Mouse (Mus musculus) midbrain, embryonic 16.5 days (tissue): ENCODE results near the gene Slc13a1. TPM values are rescaled to one million over a fixed set of nuclear protein-coding genes. Genes with fewer than 3 reads are reported as not detected.
A peak's percentile ranks its signal among the peaks of the same experiment; 100 is the strongest.
"Not testable (repeated sequence)": the region's sequence is repeated elsewhere in the genome, so short reads cannot be mapped to it uniquely, and the experiment has no call there.

Experiments used
- ATAC-seq: fragments of 200-750 bp; cut with Nextera tagmentation; 2 replicates; pipeline ENCODE4 v1.8.0; 2017; ENCODE audit warnings: moderate TSS enrichment
- H3K27ac ChIP-seq: fragments of 300-500 bp; sonication (generic); 2 replicates; pipeline ENCODE4 v1.5.1; 2014; ENCODE audit warnings: mild to moderate bottlenecking, low read length, mixed read lengths
- H3K27me3 ChIP-seq: fragments of 300-500 bp; sonication (generic); 2 replicates; pipeline ENCODE4 v1.6.1; 2014; ENCODE audit warnings: low read depth, low read length, mixed read lengths; ENCODE audit not compliant: control insufficient read depth, insufficient read depth
- H3K36me3 ChIP-seq: fragments of 300-500 bp; sonication (generic); 2 replicates; pipeline ENCODE4 v1.6.1; 2014; ENCODE audit warnings: mild to moderate bottlenecking, low read length, moderate library complexity, mixed read lengths; ENCODE audit not compliant: control insufficient read depth, insufficient read depth
- H3K4me1 ChIP-seq: fragments of 300-500 bp; sonication (generic); 2 replicates; pipeline ENCODE4 v1.6.1; 2014; ENCODE audit warnings: mild to moderate bottlenecking, low read length, mixed read lengths; ENCODE audit not compliant: control insufficient read depth, insufficient read depth
- H3K4me2 ChIP-seq: fragments of 300-500 bp; sonication (generic); 2 replicates; pipeline ENCODE4 v1.6.1; 2014; ENCODE audit warnings: mild to moderate bottlenecking, low read length, mixed read lengths
- H3K4me3 ChIP-seq: fragments of 300-500 bp; sonication (generic); 2 replicates; pipeline ENCODE4 v1.5.1; 2014; ENCODE audit warnings: low read depth, mild to moderate bottlenecking, low read length, moderate library complexity, mixed read lengths
- H3K9ac ChIP-seq: fragments of 300-500 bp; sonication (generic); 2 replicates; pipeline ENCODE4 v1.6.1; 2014; ENCODE audit warnings: low read depth, low read length, mixed read lengths
- H3K9me3 ChIP-seq: fragments of 300-500 bp; sonication (generic); replicated peaks from 2 replicates; pipeline ENCODE4 v1.6.1; 2014; ENCODE audit warnings: mild to moderate bottlenecking, low read length, mixed read lengths; ENCODE audit not compliant: control insufficient read depth, poor library complexity, severe bottlenecking
- WGBS: fragments of 180-500 bp; shearing (Covaris S2); extraction: QIAGEN DNeasy Blood & Tissue Kit; methylation state at CpG from one replicate; pipeline ENCODE4 v1.1.7; 2014; 5-methylcytosine and 5-hydroxymethylcytosine counted together
- polyA plus RNA-seq: library from polyadenylated mRNA; unstranded; fragments of >200 nt; fragmentation: Nextera tagmentation; extraction: Ambion mirVana; gene quantifications from 2 replicates; pipeline ENCODE4 v1.2.1, GENCODE M21; 2015

The Slc13a1 gene
- 0.06 and 0.31 TPM in 2 replicates for polyA plus RNA-seq

GRCm38 (mm10) chr6:24167734-24168327, at the start of gene Slc13a1:
Gene Slc13a1 (minus strand): TSS chr6:24168092.
- Histone ChIP-seq H3K27me3 (no peaks in the 10 kb centered on the region), H3K9me3 (no peaks in the 10 kb centered on the region), H3K27ac (no peak within 1 kb of the TSS), H3K4me3 (no peak within 1 kb of the TSS), H3K36me3 (no peaks in the 10 kb centered on the region), H3K9ac (no peak within 1 kb of the TSS), H3K4me2 (no peak within 1 kb of the TSS), H3K4me1 (no peaks in the 10 kb centered on the region)
- WGBS: 95% methylated on average over 5 of the region's 5 CpGs
- ATAC-seq: no peak

DNA sequence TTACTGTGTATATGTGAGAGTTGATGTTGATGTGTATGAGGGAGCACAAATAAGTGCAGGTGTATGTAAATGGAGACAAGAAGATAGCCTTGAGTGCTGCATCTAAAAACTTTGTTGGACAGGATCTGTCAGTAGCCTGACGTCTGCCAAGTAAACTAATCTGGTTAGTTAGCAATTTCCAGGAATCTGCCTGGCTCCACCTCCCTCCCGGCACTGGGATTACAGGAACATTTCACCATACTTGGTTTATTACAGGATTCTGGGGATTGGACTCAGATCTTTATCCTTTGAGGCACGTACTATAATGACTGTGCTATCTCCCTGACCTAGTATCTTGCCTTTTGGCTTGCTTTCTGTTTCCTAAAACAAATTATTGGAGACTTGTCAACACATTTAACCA, 40.0 kb upstream of the Slc13a1 start:
- WGBS: 78% methylated on average over 3 of the region's 3 CpGs
- H3K4me2 ChIP-seq: no peak overlapping the region
- H3K9ac ChIP-seq: no peak overlapping the region
- no peaks in the 10 kb centered on the region for H3K27me3 ChIP-seq
- H3K27ac ChIP-seq: no peak overlapping the region
- H3K36me3 ChIP-seq: no peaks in the 10 kb centered on the region
- H3K4me3 ChIP-seq: no peak overlapping the region
- H3K9me3 ChIP-seq: no peaks in the 10 kb centered on the region
- no peaks in the 10 kb centered on the region for H3K4me1 ChIP-seq
- no peak for ATAC-seq

- no peak for ATAC-seq
- WGBS: 88% methylated on average over 6 of the region's 6 CpGs
Observed at GRCm38 (mm10) chr6:24202226-24202625, 34.3 kb upstream of the Slc13a1 start.

GRCm38 (mm10) chr6:24200644-24201484, 33.0 kb upstream of the Slc13a1 start:
- Histone ChIP-seq H3K27me3 (no peaks in the 10 kb centered on the region), H3K4me2 (peak overlapping the region; percentile 17; the same call in 1 of the 2 replicates), H3K27ac (0 out of 2 replicates have a peak overlapping the region, but pooled peaks have one; percentile 17), H3K9me3 (no peaks in the 10 kb centered on the region), H3K36me3 (no peaks in the 10 kb centered on the region), H3K4me3 (no peak overlapping the region), H3K9ac (no peak overlapping the region), H3K4me1 (no peaks in the 10 kb centered on the region)
- WGBS: 55% methylated on average over 12 of the region's 12 CpGs
- no peak for ATAC-seq

More at GRCm38 (mm10) chr6:24202226-24202625, 34.3 kb upstream of the Slc13a1 start:
- H3K4me3 ChIP-seq: no peak overlapping the region
- H3K9me3 ChIP-seq: no peaks in the 10 kb centered on the region
- no peaks in the 10 kb centered on the region for H3K27me3 ChIP-seq
- H3K27ac ChIP-seq: no peak overlapping the region
- no peak overlapping the region for H3K4me2 ChIP-seq
- H3K4me1 ChIP-seq: no peaks in the 10 kb centered on the region
- H3K36me3 ChIP-seq: no peaks in the 10 kb centered on the region
- no peak overlapping the region for H3K9ac ChIP-seq

GRCm38 (mm10) chr6:24197501-24198195, 29.8 kb upstream of the Slc13a1 start:
- H3K4me3 ChIP-seq, H3K4me1 ChIP-seq, H3K27ac ChIP-seq, H3K9me3 ChIP-seq, ATAC-seq, H3K36me3 ChIP-seq, H3K9ac ChIP-seq, H3K27me3 ChIP-seq, H3K4me2 ChIP-seq: not testable (repeated sequence)
- 91% methylated on average over 10 of the region's 10 CpGs for WGBS

DNA sequence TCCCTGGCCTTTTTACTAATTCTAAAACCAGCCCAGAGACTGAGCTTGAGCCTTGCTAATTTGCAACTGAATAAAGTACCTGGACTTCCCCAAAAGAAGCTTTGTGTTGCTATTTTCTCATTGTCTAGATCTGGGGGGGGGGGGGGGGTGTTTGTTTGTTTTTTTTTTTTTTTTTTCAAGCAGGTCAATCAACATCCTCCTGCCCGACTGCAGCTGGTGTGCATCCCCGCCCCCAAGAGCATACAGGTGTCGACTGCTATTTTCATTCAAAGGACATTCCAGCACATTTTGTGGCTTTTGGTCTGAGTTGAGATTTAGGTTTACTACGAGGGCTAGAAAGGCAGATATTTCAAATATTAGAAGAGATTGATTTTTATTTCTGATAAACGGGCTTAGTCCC, 28.5 kb upstream of the Slc13a1 start:
- not testable (repeated sequence) for ATAC-seq
- 30% methylated on average over 5 of the region's 5 CpGs for WGBS

DNA sequence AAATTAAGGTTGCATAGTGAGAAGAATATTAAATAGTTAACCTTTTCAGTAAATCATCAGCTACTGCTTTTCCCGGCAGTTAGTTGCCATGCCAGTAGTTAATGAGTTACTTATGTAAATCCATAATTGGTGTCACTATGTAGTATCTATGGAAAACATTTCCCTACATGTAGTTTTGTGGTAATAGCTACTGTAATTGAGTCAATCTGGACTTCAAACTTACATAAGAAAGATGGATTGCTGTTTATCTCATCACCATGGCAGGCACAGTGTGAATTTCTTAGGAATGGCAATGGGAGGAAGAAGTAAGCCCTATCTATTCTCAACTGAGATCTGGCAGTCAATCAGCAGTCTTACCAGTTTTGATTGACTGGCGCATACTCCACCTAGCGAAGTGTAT, 15.5 kb upstream of the Slc13a1 start:
- Histone ChIP-seq H3K9ac (no peak overlapping the region), H3K27ac (no peak overlapping the region), H3K4me2 (no peak overlapping the region), H3K27me3 (no peaks in the 10 kb centered on the region), H3K4me3 (no peak overlapping the region), H3K36me3 (no peaks in the 10 kb centered on the region), H3K4me1 (no peaks in the 10 kb centered on the region), H3K9me3 (no peaks in the 10 kb centered on the region)
- no peak for ATAC-seq
- WGBS: 81% methylated on average over 3 of the region's 3 CpGs

More for the DNA sequence above, 28.5 kb upstream of the Slc13a1 start:
- not testable (repeated sequence) for H3K9ac ChIP-seq, H3K27ac ChIP-seq, H3K9me3 ChIP-seq, H3K27me3 ChIP-seq, H3K36me3 ChIP-seq, H3K4me3 ChIP-seq, H3K4me1 ChIP-seq, H3K4me2 ChIP-seq

DNA sequence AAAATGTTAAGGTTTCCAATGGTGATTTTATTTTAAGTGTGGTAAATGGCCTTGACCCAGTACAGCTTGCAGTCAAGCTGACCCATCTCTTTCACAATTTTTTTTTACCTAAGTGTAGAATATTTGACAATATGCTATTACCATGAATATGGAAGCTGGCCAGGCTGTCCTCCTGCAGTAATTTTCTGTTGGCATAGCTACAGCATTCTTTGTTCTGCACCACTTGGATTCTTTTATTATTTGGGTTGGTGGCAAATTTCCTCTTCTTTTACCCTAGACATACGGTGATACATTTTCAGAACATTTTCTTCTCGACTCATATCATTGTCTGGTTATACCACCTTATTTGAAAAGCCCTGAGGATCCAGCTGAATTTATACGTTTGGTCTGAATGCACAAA, 7.5 kb upstream of the Slc13a1 start:
- Histone ChIP-seq H3K4me2 (no peak overlapping the region), H3K4me3 (no peak overlapping the region), H3K27me3 (no peaks in the 10 kb centered on the region), H3K9ac (no peak overlapping the region), H3K27ac (no peak overlapping the region), H3K36me3 (no peaks in the 10 kb centered on the region), H3K9me3 (no peaks in the 10 kb centered on the region), H3K4me1 (no peaks in the 10 kb centered on the region)
- 75% methylated on average over 3 of the region's 3 CpGs for WGBS
- ATAC-seq: no peak

GRCm38 (mm10) chr6:24173951-24174350, 6.1 kb upstream of the Slc13a1 start:
- Histone ChIP-seq H3K4me1 (no peaks in the 10 kb centered on the region), H3K4me2 (no peak overlapping the region), H3K4me3 (no peak overlapping the region), H3K27ac (no peak overlapping the region), H3K9ac (no peak overlapping the region), H3K9me3 (no peaks in the 10 kb centered on the region), H3K36me3 (no peaks in the 10 kb centered on the region), H3K27me3 (no peaks in the 10 kb centered on the region)
- ATAC-seq: no peak
